Mouse (Mus musculus) embryo, embryonic 9.5 days (tissue): ENCODE results near the gene Fgfr2.
"Not testable (repeated sequence)": the region's sequence is repeated elsewhere in the genome, so short reads cannot be mapped to it uniquely, and the experiment has no call there.

Experiments used
- DNase-seq: peaks from one replicate; pipeline ENCODE4 v3.0.0-alpha.2; 2017; ENCODE audit errors: extremely low spot score

Fgfr2 gene

GRCm38 (mm10) chr7:130625361-130625760 is 2497.8 kb downstream of the Fgfr2 start:
- DNase-seq = no peak

- DNase-seq = no peak
Observed at GRCm38 (mm10) chr7:130624299-130624698, 2498.9 kb downstream of the Fgfr2 start.

- no peak for DNase-seq
Observed at GRCm38 (mm10) chr7:130622359-130622758, 2500.8 kb downstream of the Fgfr2 start.

- DNase-seq = no peak
Observed at GRCm38 (mm10) chr7:130621953-130622352, 2501.2 kb downstream of the Fgfr2 start.

- DNase-seq = no peak
Observed at GRCm38 (mm10) chr7:130621068-130621467, 2502.1 kb downstream of the Fgfr2 start.

- no peak for DNase-seq
Observed at GRCm38 (mm10) chr7:130617591-130617990, 2505.6 kb downstream of the Fgfr2 start.

GRCm38 (mm10) chr7:130613973-130614372 is 2509.2 kb downstream of the Fgfr2 start:
- no peak for DNase-seq

GRCm38 (mm10) chr7:130606958-130607357 is 2516.2 kb downstream of the Fgfr2 start:
- DNase-seq = no peak

- peak; percentile 26 for DNase-seq
Observed at GRCm38 (mm10) chr7:130605111-130605510, 2518.0 kb downstream of the Fgfr2 start.

- no peak for DNase-seq
Observed at GRCm38 (mm10) chr7:130604390-130604789, 2518.8 kb downstream of the Fgfr2 start.

GRCm38 (mm10) chr7:130603556-130603955 is 2519.6 kb downstream of the Fgfr2 start:
- no peak for DNase-seq

- DNase-seq = no peak
Observed at GRCm38 (mm10) chr7:130602804-130603203, 2520.3 kb downstream of the Fgfr2 start.

- DNase-seq = no peak
Observed at GRCm38 (mm10) chr7:130600546-130600945, 2522.6 kb downstream of the Fgfr2 start.

- DNase-seq = no peak
Observed at GRCm38 (mm10) chr7:130600074-130600473, 2523.1 kb downstream of the Fgfr2 start.

- DNase-seq = no peak
Observed at GRCm38 (mm10) chr7:130597546-130597945, 2525.6 kb downstream of the Fgfr2 start.

- DNase-seq = not testable (repeated sequence)
Observed at GRCm38 (mm10) chr7:130596079-130596855, 2526.9 kb downstream of the Fgfr2 start.

- DNase-seq = not testable (repeated sequence)
Observed at GRCm38 (mm10) chr7:130593375-130594239, 2529.5 kb downstream of the Fgfr2 start.

- DNase-seq = not testable (repeated sequence)
Observed at GRCm38 (mm10) chr7:130592975-130593374, 2530.2 kb downstream of the Fgfr2 start.

GRCm38 (mm10) chr7:130590845-130591437 is 2532.2 kb downstream of the Fgfr2 start:
- DNase-seq = no peak

GRCm38 (mm10) chr7:130590081-130590828 is 2532.9 kb downstream of the Fgfr2 start:
- DNase-seq = no peak

GRCm38 (mm10) chr7:130586521-130587072 is 2536.6 kb downstream of the Fgfr2 start:
- no peak for DNase-seq
